Mouse (Mus musculus): ENCODE data around the gene Cbwd1. TPM values are rescaled to one million over a fixed set of nuclear protein-coding genes. Genes with fewer than 3 reads are reported as not detected.
"Not testable (repeated sequence)": the region's sequence is repeated elsewhere in the genome, so short reads cannot be mapped to it uniquely, and the experiment has no call there.

Cbwd1 gene
- polyA plus RNA-seq, 3 experiments from 2014 or later = 16.6 to 33.1 (median 21.7) TPM

DNA sequence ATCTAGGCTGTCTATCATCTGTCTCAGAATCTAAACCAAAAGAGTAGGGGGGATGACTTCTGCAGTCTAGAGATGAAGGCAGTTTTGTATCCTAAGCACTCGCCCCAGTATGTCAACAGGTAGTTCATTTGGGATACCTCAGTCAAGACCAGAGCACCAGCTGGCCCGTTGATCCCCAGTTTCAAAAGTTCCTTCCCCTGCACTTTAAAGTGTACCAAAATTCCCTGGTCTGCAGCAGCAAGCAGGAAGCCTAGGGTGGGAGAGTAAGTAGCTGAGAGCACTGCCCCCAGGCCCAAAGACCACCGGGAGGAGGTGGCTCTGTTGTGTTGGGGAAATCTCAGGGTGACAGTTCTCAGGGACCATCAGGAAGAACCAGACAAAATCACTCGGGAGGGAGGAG, 64.9 kb downstream of the Cbwd1 start:
- ATAC-seq = no peak

DNA sequence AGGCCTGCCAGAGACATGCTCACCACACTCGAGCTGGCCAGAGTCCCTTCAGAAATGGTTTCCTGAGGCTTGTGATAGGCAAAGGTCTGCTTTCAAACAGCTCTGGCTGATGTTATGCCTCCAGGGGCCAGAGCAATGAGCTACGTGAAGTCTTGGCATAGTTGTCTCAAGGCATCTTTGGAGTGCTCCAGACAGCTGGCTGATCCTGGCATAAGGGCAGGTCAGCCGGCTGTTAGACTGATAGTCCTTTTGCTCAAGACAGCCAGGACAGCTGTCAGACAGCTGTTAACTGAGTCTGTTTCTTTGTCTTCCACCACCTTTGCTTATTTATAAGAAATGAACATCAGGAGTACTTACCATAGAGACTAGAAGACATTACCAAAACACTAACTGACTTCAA, 74.5 kb downstream of the Cbwd1 start:
- ATAC-seq = no peak

DNA sequence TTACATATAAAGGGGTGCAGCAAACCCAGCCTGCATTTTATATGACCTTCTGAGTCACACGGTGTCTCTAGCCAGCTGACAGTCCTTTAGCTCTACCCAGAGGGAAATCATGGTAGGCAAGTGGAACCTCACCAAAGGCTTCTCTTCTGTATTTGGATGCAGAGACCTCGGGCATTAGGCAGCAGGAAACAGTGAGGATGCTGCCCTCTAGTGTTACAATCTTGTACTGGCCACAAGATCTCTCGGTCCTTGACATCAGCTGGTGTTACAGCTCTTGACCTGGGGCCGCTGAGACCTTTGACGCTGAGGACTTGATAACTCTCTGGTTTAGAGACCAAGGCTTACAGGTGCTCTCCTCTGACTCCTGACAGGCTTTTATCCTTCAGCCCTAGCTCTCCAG, 75.9 kb downstream of the Cbwd1 start:
- ATAC-seq = no peak

DNA sequence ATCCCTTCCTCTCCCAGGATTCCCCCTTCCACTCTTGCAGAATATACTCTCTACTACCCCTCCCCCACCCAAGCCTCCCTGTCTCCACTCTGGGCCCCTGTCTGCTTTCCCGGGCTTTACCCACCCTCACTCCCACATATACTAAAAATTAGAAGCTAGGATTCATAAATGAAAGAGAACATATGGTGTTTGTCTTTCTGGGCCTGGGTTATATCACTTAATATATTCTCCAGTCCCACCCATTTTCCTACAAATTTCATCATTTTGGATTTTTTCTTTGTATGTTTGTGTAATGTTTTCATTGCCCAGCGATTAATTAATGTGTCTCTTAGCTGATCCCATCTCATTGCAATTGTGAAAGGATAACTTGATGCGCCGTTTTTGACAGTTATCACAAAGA, 80.2 kb downstream of the Cbwd1 start:
- ATAC-seq = no peak

DNA sequence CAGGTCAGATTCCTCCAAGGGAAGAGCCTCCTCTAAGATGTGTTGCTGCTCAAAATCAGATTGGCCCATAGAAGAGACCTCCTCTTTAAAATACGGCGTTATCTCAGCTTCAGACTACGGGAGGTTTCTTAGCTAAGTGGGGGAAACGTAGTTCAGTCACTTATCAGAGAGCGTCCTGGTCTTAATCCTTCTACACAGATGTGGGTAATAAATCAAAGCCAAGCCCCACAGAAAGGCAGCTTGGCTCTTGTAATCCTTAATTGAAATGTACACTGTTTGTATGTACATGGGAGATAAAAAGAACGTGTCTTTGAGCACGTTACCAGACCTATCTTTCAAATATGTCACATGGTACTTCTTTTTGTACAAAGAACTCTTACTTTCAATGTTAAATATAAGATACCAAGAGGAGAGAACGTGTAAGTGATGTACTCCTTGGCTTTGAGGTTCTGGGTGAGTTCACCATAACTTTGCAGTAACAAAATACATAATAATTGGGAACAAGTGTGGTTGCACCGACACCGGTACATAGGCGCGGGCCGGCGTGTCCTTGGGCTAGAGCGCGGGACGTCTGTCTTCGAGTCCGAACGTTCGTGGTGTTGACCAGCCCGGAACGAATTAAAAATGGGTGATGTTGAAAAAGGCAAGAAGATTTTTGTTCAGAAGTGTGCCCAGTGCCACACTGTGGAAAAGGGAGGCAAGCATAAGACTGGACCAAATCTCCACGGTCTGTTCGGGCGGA, 86.1 kb downstream of the Cbwd1 start, which contains the start of gene Gm10053:
Gm10053 (plus strand) TSS at position 558 of the 742 bp plus-strand sequence.
- ATAC-seq = not testable (repeated sequence)

DNA sequence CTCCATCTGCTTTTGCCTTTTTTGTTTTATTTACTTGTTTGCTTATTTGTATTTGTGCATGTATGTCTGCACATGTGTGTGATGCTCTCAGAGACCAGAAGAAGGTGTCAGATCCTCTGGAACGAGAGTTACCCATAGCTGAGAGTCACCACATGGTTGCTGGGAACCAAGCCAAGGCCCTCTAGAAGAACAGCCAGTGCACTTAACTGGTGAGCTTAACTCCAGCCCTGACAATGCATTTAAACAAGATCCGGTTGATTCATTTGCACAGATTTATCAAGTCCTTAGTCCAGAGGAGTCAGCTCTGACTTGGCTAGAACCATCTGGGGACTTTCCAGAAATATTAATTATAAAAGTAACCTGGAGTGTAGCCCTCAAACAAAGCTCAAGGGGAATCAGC, 87.5 kb downstream of the Cbwd1 start:
- no peak for ATAC-seq

- no peak for ATAC-seq
Measured at GRCm38 (mm10) chr19:24871037-24871635, 90.3 kb downstream of the Cbwd1 start.

Other genes starting within 250 kb of the Cbwd1 start
- under 1 TPM in 1 of 3 experiments, not detected in 2; 0.27 TPM for gene Pgm5, start 99.8 kb downstream of the Cbwd1 start, polyA plus RNA-seq (2017; shearing (Covaris generic))
- gene Gm10053, start 85.9 kb downstream of the Cbwd1 start, polyA plus RNA-seq (2017; shearing (Covaris generic)) = 100 to 1,000 TPM; 198 to 308 (median 215) TPM
- not detected for gene Foxd4, start 60.4 kb downstream of the Cbwd1 start, polyA plus RNA-seq (2017; shearing (Covaris generic))
- 100 to 1,000 TPM in 1 of 3 experiments, 10 to 100 TPM in 2; 86.4 to 117 (median 93.6) TPM for gene Dock8, start 37.9 kb upstream of the Cbwd1 start, polyA plus RNA-seq (2017; shearing (Covaris generic))